Mouse (Mus musculus) frontal cortex, adult (tissue): ENCODE data around the gene Gpr142.

Experiments
- ATAC-seq: cut with Nextera tagmentation; 2 replicates; pipeline ENCODE4 v1.9.2; 2017; ENCODE audit warnings: mild to moderate bottlenecking, moderate library complexity, mixed read lengths; ENCODE audit not compliant: low TSS enrichment

The Gpr142 gene

DNA sequence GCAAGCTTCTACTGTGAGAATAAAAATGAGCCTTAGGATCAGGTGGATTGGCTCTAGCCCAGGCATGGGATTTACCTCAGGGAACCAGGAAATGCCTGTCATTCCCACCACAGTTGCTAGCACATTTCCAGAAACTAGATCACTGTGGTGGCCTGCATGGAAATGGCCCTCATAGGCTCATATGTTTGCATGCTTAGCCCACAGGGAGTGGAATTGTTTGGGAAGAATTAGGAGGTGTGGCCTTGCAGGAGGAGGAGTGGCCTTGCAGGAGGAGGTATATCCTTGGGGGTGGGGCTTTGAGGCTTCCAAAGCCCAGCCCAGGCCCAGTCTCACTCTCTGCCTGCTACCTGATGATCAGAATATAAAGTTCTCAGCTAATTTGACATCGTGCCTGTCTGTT is 3.2 kb downstream of the Gpr142 start:
- no peak for ATAC-seq

DNA sequence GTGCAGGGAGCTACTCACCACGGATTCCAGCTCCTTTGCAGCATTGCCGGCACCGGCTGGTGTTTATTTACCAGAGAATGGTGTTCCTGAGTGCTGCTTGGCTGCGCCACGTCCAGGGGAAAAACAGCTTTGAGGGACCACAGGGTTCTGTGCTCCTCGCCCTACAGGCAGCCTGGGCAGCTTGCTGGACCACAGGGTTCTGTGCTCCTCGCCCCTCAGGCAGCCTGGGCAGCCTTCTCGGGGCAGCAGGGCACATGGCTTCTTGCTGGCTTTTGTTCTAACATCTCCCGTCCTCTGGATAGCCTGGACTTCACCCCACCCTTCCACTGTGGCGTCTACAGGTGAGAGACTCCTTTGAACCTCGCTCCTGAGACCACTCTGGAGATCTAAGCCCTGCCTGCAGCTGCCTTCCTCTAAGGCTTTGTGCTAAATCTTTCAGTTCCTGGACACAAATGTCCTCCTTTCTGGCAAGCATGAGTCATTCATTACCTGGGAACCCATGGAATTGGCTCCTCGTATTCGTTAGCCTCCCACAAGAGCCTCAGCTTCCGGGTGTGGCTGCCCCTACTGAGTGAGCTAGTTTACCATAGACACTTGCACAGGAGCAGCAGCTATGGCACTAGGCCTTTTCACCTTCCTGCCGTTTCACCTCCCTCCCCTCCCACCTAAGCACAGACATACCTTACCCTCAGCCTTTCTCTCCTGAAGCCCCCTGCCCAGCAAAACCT is 4.0 kb downstream of the Gpr142 start:
- ATAC-seq, result peak; percentile 52; the same call in 1 of the 2 replicates

DNA sequence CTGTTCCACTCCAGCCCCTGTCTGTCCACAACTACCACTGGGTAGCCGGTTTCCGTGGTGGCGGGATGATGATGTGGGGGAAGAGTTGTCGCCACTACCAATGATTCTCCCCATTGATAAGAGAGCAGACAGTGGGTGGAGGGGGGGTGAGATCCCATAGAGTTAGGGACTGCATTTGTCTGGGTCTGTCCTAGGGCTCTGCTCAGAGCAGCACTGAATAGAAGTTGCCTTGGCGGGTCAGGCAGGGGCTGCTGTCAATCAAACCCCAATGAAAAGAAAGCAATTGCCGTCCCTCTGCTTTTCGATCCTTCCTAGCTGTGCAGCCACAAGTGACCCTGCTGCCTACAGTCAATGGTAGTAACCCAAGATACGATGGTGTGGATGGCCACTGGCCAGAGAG is 5.3 kb downstream of the Gpr142 start:
- no peak for ATAC-seq

DNA sequence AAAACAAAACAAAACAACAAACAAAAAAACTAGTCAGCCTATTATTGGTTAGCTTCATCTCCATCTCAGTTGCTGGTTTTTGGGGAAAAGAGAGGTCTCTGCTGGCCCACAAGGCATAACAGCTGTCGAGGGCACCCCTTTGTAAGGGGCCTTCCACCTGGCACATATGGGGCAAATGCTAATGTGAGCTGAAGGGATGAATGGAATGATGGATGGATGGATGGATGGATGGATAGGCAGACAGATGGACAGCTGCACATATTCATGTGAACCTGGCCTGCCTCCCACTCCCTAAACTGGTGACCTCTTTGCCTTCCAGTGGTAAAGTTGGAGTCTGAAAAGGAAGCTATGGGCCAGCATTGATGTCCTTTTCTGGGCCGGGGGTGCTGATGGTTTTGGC is 8.3 kb downstream of the Gpr142 start:
- no peak for ATAC-seq

DNA sequence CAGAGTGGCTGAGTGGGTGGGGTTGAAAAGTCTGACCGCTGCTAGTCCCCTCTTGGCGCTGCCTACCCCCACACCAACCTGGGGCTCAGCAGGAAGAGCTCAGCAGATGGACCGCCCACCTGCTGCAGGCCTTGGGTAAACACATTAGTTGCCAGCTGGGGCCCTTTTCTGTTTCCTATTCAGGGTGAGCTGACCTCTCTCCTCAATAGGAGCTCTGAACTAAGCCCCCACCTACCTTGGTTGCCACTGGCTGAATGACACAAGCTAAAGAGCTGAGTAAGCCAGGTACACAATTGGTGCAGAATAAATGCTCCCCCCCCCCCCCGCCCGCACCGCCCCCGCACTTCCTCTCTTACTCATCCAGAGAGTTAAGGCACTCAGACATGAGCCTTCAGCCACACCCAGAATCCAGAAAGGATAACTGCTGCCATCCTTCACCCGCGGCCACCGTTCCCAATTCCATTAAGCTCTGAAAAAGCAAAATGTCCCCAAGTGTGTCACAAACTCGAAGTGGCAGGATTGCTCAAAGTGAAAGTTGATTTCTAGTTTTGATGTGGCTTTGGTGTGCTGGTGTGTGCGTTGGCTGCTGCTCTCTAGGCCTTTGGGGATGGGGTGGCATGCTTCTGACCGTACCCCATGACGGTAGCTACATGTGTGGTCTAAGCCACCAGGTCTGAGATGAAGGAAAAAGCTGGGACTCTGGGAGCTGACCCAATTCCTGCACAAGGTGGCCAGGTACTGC is 9.1 kb downstream of the Gpr142 start:
- no peak for ATAC-seq

DNA sequence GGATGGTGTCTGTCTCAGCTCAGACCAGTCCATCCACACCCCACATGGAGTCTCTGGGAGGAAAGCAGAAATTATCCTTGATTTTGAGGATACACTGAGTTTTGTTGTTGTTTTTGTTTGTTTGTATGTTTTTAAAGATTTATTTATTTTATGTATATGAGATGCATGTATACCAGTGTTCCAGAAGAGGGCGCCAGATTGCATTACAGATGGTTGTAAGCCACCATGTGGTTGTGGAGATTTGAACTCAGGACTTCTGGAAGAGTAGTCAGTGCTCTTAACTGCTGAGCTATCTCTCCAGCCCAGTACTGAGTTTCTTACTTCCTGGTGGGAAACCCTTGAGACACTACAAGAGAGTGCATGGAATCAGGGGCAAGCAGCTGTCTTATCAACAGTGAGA is 10.6 kb downstream of the Gpr142 start:
- no peak for ATAC-seq

DNA sequence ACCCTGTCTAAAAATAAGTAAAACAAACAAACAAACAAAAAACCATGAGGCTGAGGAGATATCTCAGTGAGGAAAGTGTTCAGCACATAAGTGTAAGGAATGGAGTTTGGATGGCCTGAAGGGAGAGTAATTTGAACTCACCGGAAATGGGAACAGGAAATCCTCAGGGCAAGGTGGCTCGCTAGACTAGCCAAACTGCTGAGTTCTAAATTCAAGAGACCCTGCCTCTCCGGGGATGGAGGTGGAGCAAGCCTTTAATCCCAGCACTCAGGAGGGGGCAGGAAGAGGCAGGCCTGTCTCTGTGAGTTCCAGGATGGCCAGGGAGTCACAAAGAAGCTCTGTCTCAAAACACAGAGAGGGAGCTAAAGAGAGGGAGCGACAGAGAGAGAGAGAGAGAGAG is 11.6 kb downstream of the Gpr142 start:
- no peak for ATAC-seq

DNA sequence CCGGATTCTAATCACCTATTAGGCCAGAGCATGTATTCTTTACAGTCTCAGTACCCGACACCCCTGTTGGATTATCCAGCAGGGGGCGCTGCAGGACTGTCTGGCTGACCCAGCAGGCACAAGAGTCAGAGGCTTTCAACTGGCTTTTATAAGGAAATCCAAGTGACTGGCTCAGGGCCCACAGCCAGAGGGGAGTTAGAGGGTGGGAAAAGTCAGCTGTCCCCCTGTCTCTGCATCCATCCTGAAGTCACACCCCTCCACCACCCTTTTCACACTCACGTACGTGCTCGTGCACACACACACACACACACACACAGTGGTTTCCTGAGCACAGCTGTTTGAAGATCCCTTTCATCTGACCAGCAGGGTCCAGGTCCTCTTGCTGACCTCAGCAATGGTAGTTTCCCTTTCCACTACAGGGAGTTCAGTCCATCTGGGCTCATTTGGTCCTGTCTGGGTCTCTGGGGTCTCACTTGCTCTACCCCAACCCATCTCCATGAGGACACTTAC is 14.1 kb downstream of the Gpr142 start:
- ATAC-seq, result peak; percentile 82; the same call in 1 of the 2 replicates

DNA sequence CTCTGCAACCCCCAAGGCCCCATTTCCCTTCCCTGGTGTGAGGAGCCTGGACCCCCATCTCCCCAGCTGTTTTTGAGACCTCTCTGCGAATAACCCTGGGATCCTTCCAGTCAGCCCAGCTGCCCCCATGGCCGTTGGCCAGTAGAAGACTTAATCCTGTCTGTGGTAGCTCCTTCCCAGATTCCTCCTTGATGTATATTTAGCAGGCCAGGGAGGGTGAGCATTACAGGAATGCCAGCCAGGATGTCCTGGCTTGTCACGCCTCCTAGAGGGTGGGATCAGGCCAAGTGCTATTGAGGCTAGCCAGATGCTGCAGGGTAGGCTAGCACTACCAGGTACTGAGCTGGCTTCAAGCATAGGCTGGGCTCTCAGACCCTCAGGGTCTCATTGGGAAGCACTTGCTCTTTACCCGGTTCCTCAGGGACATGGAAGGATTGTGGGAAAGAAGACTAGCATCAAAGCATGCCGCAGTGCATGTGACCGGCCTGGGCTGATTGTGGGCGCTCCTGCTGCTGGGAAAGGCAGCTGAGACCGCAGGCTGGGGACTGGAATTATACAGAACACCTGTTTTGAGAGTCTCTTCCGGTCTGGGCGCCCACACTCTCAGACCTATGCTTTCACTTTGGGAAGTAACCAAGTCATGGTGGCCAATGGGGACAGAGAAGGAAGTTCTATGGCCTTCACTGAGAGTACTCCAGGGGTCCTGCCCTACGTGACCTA is 16.3 kb downstream of the Gpr142 start:
- ATAC-seq, result no peak

DNA sequence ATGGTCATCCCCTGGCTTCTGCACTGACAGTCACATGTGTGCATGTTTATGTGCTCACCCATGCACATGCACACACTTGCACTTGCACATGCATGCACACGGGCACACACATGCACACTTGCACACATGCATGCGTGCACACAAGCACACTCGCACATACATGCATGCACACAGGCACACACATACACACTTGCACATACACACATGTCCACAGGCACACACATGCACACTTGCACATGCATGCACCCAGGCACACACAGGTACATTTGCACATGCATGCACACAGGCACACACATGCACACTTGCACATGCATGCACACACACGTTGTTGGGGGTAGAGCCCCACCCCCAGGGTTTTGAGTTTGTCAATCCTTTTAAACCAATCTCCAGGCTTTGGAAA is 18.2 kb downstream of the Gpr142 start:
- ATAC-seq, result no peak

DNA sequence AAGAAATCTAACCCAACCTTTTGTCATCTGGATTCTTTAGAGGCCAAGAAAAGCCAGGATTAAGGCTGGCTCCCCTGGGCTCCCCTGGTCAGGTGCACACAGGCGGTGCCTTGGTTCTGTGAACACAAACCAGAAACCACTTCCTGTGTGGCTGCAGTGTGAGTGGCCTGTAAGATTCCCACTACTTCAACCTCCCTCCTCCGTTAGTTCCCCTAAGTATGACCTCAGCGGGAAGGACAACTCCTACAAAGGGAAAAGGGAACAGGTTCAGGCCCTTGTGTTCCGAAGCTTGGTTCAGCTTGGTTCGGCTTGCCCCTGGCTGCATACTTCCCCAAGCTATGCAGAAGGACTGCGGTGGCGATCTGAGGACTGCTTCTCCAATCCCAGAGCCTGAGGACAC is 19.5 kb downstream of the Gpr142 start:
- ATAC-seq, result no peak

DNA sequence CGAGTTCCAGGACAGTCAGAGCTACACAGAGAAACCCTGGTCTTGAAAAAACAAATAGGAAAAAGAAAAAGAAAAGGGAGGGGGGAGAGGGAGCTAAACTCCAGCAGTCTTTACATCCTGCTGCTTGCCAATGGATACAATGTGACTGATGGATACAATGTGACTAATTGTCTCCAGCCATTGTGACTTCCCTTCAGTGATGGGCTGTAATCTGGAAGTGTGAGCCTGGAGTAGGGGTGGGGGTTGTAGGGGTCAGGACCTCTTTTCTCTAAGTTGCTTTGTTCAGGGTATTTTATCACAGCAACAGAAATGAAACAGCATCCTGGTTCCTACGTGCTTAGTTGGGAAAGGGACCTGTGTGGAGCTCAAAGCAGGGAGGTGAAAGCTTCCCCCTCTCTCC is 20.4 kb downstream of the Gpr142 start:
- ATAC-seq, result no peak

DNA sequence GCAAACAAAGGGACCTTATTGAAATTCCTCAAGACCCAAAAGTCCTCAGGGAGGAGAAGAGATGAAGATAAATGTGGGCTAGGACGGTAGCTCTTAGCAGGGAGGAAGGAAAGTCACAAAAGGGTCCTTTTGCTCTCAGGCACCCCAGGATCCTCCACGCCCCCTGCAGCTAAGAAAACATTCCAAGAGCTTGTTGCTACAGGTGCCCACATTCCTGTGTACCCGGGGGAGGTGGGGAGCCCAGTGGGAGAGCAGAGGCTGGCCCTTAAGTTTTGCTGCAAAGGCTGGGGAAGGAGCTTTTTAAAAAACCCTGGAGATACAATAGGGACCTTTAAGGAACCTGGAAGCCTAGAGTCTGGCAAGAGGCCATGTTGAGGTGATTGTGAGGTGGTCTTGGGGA is 21.7 kb downstream of the Gpr142 start:
- no peak for ATAC-seq

DNA sequence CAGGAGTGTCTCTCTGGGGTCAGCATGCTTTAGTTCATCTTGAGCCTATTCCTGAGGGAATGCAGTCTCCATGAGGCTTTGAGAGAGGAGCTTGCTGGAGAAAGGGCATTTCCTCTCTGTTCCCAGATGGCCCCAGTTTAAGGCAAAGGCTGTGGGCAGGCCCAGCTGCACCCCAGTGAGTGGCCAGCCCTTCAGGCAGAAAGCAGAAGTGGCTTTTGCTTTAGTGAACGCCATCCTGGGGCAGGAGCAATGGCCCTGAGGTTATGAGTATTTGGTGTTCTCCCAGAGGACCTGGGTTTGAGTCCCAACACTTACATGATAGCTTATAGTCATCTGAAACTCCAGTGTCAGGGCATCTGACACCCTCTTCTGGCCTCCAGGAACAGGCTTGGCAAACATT is 22.6 kb downstream of the Gpr142 start:
- no peak for ATAC-seq

DNA sequence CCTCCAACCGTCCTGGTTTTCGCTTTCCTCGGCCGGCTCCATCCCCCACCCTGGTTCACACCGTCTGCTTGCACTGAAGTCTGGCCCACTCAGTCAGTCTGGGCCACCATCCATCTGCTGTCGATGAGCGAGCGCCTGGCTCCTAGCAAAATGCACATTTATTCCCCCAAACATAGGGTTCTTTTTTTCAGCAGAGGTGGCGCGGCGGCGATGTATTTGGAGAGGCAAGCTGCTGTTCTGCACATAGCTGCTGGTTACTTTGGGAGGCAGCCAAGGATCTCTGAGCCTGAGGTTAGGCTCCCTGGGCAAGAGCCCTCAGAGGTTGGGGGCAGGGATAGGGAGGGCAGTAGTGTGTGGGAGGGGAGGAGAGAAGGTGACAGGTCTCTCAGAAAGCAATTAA is 24.0 kb downstream of the Gpr142 start:
- ATAC-seq, result peak; percentile 98

DNA sequence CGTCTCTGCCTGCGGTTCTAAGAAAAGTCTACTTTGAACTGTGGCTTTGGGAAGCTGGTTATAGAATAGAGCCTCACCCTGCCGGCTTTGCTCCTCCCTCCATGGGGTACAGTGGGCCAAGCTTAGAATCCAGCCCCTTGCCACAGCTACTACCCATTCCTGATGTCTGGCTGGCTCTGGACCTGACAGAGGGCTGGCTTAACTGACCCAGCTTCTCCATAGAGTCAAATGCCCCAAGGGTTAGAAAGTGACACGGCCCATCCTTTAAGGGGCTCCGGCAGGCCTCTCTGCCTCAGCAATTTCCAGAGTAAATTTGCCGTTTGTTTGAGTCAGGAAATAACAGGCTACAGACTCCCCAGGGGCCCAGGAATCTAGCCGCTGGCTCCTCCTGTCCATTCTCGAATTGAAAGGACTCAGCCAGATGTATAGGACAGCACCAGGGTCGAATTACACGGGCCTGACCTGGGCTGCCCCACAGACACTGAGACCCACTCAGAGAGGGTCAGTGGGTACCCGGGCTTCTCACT is 24.5 kb downstream of the Gpr142 start:
- ATAC-seq, result peak; percentile 31; the same call in 1 of the 2 replicates

DNA sequence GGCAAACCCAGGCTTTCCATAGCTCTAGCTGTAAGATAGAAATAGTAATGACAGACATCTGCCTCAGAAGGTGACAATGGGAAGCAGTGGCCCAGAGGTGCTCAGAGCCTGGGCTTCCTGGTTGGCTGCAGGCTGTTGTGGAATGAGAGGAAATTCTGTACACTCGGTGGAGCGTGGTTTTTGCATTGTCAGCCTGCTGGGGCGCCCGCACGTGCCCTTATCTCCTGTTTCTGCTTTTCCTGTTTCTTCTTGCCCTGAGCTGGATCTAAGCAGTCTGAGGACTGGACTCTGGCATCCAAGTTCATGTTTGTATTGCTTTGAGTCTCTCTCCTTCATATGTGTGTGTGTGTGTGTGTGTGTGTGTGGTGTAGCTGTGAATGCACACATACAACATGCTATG is 28.0 kb downstream of the Gpr142 start:
- no peak for ATAC-seq

DNA sequence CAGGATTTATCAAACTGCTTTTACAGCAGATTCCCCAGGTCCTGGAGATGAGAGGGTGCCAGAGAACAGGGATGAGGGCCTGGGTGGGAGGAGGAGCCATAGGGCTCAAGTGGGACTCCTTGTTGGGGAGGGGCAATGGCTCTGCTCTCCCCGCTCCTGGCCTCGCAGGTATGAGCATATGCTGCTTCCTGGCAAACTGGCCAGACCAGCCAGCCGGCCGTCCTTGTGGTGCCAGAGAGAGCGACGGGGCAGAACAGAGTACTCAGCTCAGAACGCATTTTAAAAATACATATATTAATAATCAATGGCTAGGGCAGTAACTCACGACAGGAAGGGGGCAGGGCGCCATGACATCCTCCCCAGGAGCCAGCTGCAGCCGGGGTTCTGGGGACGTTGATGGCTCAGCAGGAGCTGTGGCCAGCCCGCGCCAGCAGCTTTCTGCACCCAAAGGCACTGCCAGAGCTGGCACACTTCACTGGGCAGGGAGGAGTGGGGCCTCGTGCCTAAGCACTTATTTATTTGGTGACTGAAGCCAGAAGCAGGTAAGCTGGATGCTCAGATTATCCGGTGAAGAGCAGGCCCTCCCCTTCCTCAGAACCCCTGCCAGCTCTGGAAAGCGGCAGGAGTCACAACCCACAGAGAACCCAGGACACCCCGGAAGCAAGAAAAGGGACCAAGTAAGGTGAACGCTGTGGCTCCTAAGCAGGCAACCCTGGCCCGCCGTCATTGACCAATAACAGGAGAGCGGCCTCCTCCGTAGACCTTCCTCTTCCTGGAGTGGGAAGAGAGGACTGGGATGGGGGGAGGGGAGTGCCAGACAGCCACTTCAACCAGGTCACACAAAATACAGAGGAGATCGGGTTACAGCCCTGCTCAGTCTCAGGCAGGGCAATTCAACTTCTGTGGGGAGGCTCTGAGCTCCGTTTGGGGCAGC is 31.0 kb downstream of the Gpr142 start:
- no peak for ATAC-seq

DNA sequence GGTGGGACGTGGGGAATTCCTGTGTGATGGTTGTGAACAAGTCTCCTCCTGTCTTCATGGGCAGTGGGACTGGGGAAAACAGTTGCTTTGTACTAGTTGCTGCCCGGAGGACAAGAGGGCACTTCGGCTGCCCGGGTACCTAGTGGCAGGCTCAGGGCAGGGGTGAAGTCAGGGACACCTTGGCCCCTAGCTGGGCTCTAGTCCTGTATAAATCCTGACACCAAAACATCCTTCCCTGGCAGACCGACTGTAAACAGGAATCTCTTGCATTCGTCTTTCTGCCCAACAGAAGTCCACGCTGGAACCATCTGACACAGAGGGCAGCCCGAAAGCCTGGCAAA is 31.7 kb downstream of the Gpr142 start:
- ATAC-seq, result no peak

DNA sequence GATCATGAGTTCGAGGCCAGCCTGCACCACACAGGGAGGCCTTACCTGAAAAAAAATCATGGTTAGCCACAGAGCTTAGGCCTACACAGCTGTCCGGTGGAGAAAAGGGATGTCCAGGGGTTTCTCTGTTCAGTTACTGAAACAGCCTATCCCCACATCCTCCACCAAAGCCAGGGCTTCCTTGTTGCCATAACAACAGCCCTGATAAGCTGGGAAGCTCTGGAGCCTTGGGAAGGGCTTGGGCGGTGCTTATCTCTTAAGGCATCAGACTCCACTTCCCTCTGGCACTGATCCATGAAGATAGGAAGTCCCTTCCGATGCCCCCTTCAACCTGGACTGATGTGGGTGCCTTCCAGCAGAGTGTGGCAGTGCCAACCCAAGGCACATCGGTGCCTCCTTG is 34.4 kb downstream of the Gpr142 start:
- no peak for ATAC-seq

DNA sequence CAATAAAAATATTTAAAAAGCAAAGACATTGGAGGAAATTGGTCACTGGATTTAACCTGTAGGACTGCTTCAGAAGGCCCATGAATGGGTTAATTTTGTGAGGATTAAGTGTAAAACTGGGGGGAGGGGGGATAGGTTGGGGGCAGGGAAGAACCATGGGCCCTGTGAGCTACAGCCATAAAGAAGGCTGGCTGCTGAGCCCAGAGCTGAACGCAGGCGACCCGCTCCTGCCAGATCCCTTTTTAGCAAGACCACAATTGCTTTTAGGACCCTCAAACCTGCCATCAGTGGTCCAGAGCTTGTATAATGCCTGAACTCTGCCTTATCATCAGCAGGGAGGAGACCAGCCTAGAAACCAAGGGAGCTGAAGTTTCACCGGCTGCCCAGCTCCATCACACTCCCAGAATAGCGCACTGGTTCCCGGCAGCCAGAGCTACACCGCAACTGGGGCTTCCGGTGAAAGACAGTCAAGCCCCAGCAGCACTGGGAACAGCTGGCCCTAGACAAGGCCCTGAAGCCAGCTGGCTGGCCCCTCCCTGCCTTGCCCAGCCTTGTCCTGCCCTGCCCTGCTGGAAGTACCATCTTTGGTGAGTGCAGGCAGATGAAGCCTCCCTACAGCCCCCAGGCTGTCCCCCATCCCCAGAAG is 45.2 kb downstream of the Gpr142 start:
- ATAC-seq, result peak; percentile 83
